Mouse (Mus musculus): ENCODE measurements around the gene Dock7. TPM values are rescaled to one million over a fixed set of nuclear protein-coding genes. Genes with fewer than 3 reads are reported as not detected.

Gene Dock7
- 4.5 and 5.7 TPM in 2 replicates for polyA plus RNA-seq (2021; fragmentation: Nextera tagmentation)
- long read RNA-seq, experiment 1, partial matches to known transcripts: 3 of 5 reads
- long read RNA-seq, experiment 1, other reads (novel, unspliced or antisense): 1 of 5 reads
- long read RNA-seq, experiment 2, partial matches to known transcripts: 9 of 10 reads
- long read RNA-seq, experiment 2, other reads (novel, unspliced or antisense): 1 of 10 reads

DNA sequence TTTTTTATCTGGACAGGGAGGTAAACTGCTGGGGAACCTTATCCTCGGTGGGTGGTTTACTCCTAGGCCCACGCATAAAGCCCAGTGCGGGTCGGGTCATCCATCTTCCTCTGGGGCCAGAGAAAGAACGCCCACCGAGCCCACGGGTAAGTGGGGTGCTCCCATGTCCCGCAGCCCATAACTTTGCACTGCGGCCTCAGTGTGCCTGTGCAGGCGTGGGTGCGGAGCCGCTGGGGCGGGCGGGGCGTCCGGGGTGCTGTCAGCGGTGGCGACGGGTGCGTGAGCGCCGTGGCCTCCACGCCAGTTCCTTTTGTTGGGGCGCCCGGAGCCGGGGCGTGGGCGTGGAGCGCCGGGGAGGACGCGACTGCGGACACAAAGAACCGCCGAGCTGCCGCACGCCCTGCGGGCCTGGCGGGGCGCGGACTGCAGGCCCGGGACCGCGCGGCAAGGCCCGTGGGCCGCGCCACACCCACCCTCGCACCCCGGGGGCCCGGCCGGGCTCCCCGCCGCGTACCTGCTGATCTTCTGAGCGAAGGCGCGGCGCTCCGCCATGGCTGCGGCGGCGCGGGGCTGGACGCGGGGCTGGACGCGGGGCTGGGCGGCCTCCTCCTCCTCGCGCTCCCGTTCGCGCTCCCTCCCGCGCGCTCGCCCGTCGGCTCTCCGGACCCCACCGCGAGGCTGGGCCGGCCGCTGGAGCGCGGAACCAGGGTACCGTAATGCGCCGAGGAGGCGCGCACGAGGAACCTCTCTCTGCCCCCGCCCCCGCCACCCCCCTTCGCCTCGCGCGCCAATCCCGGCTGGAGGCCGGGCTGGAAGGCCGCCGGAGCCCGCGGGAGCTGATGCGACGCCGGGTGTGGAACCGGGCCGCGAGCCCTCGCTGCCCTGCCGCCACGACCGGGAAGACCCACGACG is at the start of gene Dock7:
Gene Dock7 (minus strand): TSS at position 705 of the 912 bp plus-strand sequence.

DNA sequence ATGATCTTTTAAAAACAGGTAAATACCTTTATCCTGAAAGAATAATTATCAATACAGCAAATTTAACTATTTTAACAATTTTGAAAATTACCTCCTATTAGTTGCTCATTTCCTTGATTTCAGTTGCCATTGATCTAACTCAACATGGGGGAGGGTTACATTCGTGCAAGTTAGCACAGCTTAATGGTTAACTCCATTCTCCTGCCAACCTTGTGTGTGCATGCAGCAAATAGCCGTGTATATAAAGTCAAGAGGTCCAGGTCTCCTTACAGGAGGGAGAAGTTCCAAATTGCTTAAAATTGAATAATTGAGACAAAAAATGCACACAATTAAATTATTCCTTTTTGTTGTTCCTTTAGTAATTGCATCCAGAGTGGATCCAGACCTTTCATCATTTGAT is 90.0 kb downstream of the Dock7 start, which contains the start of gene Angptl3:
Gene Angptl3 (plus strand): TSS at position 269 of the 400 bp plus-strand sequence.

DNA sequence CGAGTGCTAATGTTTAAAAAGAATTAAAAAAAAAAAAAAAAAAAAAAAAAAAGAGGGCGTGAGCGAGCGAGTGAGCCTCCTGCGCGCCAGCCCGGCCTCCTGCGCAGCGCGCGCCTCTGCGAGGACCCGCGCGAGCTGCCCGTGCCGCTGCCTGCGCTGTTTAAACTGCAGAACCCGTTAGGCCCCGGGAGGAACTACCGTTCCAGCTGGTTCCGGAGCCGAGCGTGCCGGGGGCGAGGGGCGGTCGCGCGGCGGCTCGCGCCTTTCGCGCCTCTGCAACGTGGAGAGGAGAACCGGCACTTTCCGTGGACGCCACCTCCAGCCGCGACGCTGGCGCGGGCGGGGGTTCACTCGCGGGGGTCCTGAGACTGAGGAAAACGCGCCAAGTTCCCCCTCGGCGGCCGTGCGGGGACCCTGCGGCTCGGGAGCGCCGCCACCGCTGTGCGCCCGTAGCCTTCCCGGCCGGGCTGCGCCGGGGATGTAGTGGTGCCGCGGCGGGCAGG is 197.1 kb downstream of the Dock7 start, which contains the start of gene Usp1:
Gene Usp1 (plus strand): TSS at position 243 of the 503 bp plus-strand sequence.

Other genes with a start within 250 kb of the Dock7 start
- gene Usp1, start 197.1 kb downstream of the Dock7 start, polyA plus RNA-seq (2021; fragmentation: Nextera tagmentation): 5.8 and 22.1 TPM in 2 replicates
- gene Angptl3, start 90.0 kb downstream of the Dock7 start, polyA plus RNA-seq (2021; fragmentation: Nextera tagmentation): 0.33 and 0.44 TPM in 2 replicates
- 27.3 and 30.1 TPM in 2 replicates for gene Atg4c, start 73.0 kb upstream of the Dock7 start, polyA plus RNA-seq (2021; fragmentation: Nextera tagmentation)
- 0.15 TPM in 1 of 2 replicates, not detected in the other for gene Gm12689, start 175.0 kb upstream of the Dock7 start, polyA plus RNA-seq (2021; fragmentation: Nextera tagmentation)

Data from left cerebral cortex, adult 6 months (tissue).